Mouse (Mus musculus) adrenal gland, postnatal 25 days (tissue): ENCODE data around the gene Gon7. TPM values are rescaled to one million over a fixed set of nuclear protein-coding genes. Genes with fewer than 3 reads are reported as not detected.

Source experiments
- DNase-seq: peaks from one replicate; pipeline ENCODE4 v3.0.0; 2021; ENCODE audit warnings: mixed read lengths
- long read RNA-seq: library from polyadenylated mRNA; stranded (forward); transcript quantifications from one replicate; pipeline ENCODE4 v2.0.0, GENCODE M21; 2021
- total RNA-seq: library from RNA; stranded (reverse); gene quantifications from 2 replicates; pipeline ENCODE4 v1.2.3, GENCODE M21; 2021

Gon7 gene
- 14.7 and 22.7 TPM in 2 replicates for total RNA-seq
- long read RNA-seq, transcript Gon7-201 (2 exons, 1,152 nt), result major isoform, 13 of 17 reads
- long read RNA-seq, partial matches to known transcripts, result 1 of 17 reads
- long read RNA-seq, other reads (novel, unspliced or antisense), result 3 of 17 reads

- DNase-seq, result peak; percentile 94
Observed at GRCm38 (mm10) chr12:102757689-102758402, at the start of gene Gon7, which contains the start of the genes Gm28051 and Ubr7. Gene Gon7 (minus strand): TSS chr12:102757803. Gene Gm28051 (minus strand): TSS chr12:102757765. Gene Ubr7 (plus strand): TSS chr12:102757967.

DNA sequence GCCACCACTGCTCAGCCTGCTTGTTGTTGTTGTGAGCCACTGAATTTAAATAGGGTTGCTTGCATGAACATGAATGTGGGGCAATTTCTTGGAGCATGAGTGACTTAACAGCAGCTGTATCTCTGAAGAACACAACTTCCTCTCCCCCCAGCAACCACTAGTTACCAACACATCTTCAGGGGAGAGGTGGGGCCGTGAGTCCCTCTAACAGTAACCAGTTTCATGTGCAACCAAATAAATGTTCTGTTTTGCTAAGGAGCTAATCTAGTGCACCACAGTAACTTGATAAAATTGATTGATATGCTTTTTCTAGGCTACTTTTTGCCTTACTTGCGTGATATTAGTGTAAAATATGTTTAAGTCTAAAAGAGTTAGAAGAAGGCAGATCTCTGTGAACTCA lies 41.9 kb upstream of the Gon7 start:
- DNase-seq, result no peak

- DNase-seq, result no peak
Observed at GRCm38 (mm10) chr12:102787927-102788326, 30.3 kb upstream of the Gon7 start.

- no peak for DNase-seq
Observed at GRCm38 (mm10) chr12:102785593-102785985, 28.0 kb upstream of the Gon7 start.

GRCm38 (mm10) chr12:102784899-102785592 lies 27.4 kb upstream of the Gon7 start:
- DNase-seq, result no peak

- no peak for DNase-seq
Observed at GRCm38 (mm10) chr12:102782841-102783240, 25.2 kb upstream of the Gon7 start.

GRCm38 (mm10) chr12:102779452-102779851 lies 21.8 kb upstream of the Gon7 start:
- no peak for DNase-seq

DNA sequence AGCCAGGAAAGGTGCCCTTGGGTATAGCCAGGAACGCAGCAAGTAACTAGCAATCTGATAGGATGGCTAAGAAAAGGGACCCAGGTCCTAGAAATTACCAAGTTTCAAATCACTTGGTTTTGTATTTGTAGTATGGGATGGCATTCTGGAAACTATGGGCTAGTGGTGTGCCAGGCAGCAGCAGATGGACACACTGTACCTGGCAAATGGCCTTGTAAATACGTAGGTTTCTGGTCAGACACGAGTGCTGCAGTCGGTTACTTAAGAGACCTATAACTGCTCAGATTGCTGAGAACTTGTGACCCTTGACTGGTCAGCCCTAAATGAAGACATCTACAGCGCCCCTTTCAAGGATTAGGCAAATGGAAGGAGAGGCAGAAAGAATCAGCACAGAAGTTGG lies 20.5 kb upstream of the Gon7 start:
- DNase-seq, result no peak

- no peak for DNase-seq
Observed at GRCm38 (mm10) chr12:102776035-102776434, 18.4 kb upstream of the Gon7 start.

DNA sequence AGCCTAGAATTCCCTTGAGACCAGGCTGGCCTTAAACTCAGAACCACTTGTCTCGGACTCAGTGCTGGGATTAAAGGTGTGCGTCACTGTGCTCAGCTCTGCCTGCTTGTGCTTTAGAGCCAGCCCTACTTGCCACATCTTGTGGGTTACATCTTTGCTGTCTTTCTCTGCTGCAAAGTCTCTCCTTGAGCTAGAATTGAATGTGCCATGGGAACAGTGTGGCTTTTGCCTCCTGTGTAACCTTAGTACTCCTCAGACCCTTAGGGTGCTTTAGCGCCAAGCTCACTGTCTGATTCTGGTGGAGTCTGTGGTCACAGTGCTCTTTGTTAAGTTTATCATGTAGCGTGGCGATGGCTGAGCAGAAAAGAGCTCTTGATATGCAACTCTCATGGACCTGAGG lies 15.1 kb upstream of the Gon7 start:
- no peak for DNase-seq

DNA sequence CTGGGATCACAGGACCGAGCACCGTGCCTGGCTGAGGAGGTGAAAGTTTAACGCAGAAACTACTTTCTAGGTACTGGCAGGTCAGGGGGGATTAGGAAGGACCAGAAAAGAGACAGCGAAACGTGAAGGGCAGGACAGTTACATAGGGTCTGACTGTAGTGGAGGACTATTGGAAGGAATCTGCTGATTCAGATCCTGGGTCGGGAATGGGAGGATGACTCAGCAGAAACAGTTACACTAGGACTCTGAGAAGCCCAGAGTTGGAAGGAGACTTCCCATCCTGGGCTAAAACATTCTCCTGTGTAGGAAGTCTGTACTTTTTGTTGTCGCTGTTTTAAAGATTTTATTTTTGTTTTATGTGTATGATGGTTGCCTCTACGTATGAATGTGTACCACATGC lies 14.0 kb upstream of the Gon7 start:
- no peak for DNase-seq

- DNase-seq, result no peak
Observed at GRCm38 (mm10) chr12:102769000-102769399, 11.4 kb upstream of the Gon7 start.

- peak; percentile 39 for DNase-seq
Observed at GRCm38 (mm10) chr12:102763696-102764095, 6.1 kb upstream of the Gon7 start.

- DNase-seq, result no peak
Observed at GRCm38 (mm10) chr12:102761668-102762067, 4.1 kb upstream of the Gon7 start.

DNA sequence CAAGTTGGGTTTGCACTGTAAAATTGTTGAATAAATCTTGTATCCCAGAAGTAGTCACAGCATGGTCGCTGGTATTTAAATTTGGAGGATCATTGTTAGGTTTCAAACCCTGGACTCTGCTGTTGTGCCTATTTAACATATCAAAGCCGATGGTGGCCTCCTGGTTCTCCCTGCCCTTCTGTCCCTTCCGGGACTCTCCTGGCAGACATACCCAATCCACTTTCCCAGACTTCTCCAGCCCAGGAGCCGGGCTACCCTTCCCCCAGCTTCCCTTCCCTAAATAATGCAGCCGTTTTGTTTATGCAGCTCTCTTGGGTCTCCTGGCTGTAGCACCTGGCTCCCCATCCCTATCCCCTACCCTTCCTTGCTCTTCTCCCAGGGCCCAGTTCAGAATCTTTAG lies 1.3 kb upstream of the Gon7 start:
- DNase-seq, result no peak

DNA sequence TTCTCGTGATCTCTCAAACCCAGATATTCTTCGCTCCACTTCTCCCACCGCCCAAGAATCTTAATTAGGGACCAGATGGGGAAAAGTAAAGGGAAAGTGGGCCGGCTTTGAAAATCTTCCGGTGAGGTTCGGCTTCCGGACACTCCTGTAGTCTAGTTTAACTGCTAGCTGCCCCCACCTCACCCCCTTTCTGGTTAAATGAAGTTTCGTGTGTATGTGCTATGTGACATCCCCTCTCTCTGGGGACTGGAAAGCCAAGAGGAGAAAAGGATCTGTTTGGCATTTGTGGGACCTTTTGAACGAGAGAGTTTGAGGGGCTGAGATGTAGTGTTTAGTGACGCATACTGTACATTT lies 777 bp upstream of the Gon7 start, which contains the start of gene Gm20604:
Gm20604 (minus strand) TSS at position 270 of the 354 bp plus-strand sequence.
- no peak for DNase-seq

GRCm38 (mm10) chr12:102757055-102757688 lies 431 bp downstream of the Gon7 start:
- DNase-seq, result peak; percentile 87

DNA sequence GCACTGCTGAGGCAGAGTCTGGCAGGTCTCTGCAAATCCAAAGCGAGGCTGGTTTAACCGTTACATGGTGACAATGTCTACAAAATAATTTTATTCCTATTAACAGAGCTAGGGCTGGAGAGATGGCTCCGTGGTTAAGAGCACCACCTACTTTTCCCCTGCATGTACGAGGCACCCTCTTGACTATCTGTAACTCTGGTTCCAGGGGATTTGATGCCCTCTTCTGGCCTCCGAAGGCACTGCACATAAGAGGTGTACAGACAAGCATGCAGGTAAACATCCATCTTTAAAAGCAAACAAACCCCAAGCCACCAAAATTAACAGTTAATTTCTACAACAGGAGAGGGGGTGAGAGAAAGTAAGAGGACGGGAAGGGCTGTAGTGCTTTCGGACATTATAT lies 1.3 kb downstream of the Gon7 start:
- DNase-seq, result no peak

- DNase-seq, result no peak
Observed at GRCm38 (mm10) chr12:102748256-102748655, 9.3 kb downstream of the Gon7 start.

GRCm38 (mm10) chr12:102744839-102745238 lies 12.8 kb downstream of the Gon7 start:
- no peak for DNase-seq

DNA sequence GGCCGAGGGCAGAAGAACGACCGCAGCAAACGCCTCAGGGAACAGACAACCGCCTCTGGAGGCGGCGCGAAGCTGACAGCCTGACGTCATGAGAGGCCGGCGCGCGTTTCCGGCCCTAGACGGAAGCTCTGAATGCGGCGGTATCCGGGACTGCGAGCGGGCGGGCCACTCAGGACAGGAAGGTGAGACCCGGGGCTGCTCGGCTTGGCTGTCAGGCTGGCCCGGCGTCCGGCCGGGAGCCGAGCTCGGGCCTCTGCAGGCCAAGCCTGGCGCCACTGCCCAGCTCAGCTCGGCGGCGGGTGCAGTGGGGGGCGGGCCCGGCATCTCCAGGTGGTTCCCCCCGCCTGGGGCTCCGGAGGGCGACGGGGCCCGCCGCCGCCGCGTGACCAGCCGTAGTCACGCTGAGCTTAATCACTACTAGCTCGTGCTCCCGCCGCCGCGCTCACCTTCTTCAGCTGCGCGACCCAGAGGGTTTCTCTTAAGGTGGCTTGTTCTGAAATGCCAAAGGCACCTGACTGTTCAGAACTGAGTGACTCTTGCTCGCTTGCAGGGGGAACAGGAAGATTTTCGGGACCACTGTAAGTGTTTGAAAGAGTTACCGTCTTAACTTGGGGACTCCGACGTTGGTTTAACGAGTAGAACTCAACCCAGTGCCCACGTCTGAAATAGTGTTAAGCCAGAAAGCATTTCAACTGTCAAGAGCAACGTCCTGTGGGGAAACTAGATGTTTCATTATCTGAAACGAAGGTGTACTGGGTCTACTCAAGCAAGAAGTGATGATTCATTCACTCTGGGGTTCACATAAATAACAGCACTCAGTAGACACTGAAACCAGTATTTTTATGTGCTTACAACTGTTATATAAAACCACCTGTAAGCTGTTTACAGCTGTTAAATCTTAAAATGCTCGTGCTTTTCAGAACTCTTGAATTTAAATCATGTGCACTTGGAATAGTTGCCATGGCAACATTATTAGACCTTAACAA lies 13.7 kb downstream of the Gon7 start, which contains the start of the genes Moap1 and Tmem251:
Moap1 (minus strand) TSS at position 73 of the 986 bp plus-strand sequence.
Tmem251 (plus strand) TSS at position 174 of the 986 bp plus-strand sequence.
- peak; percentile 92 for DNase-seq
